Mouse (Mus musculus) embryonic facial prominence, embryonic 15.5 days (tissue): ENCODE results near the gene Myl4. TPM values are rescaled to one million over a fixed set of nuclear protein-coding genes. Genes with fewer than 3 reads are reported as not detected.

Experiments used
- ATAC-seq: fragments of 200-750 bp; cut with Nextera tagmentation; 2 replicates; pipeline ENCODE4 v1.8.0; 2017; ENCODE audit warnings: low read depth, moderate TSS enrichment; ENCODE audit not compliant: insufficient number of reproducible peaks, low FRiP score, low TSS enrichment
- H3K27ac ChIP-seq: fragments of 300-500 bp; sonication (generic); replicated peaks from 2 replicates; pipeline ENCODE4 v1.5.1; 2015; ENCODE audit warnings: mild to moderate bottlenecking, inconsistent platforms
- H3K27me3 ChIP-seq: fragments of 300-500 bp; sonication (generic); 2 replicates; pipeline ENCODE4 v1.6.1; 2015; ENCODE audit warnings: inconsistent platforms
- H3K36me3 ChIP-seq: fragments of 300-500 bp; sonication (generic); 2 replicates; pipeline ENCODE4 v1.6.1; 2015; ENCODE audit warnings: mild to moderate bottlenecking, inconsistent platforms
- H3K4me1 ChIP-seq: fragments of 300-500 bp; sonication (generic); 2 replicates; pipeline ENCODE4 v1.6.1; 2015; ENCODE audit warnings: inconsistent platforms
- H3K4me2 ChIP-seq: fragments of 300-500 bp; sonication (generic); replicated peaks from 2 replicates; pipeline ENCODE4 v1.6.1; 2015; ENCODE audit warnings: mild to moderate bottlenecking, inconsistent platforms
- H3K4me3 ChIP-seq: fragments of 300-500 bp; sonication (generic); replicated peaks from 2 replicates; pipeline ENCODE4 v1.5.1; 2015; ENCODE audit warnings: mild to moderate bottlenecking, inconsistent platforms
- H3K9ac ChIP-seq: fragments of 300-500 bp; sonication (generic); 2 replicates; pipeline ENCODE4 v1.6.1; 2015; ENCODE audit warnings: inconsistent platforms
- H3K9me3 ChIP-seq: fragments of 300-500 bp; sonication (generic); replicated peaks from 2 replicates; pipeline ENCODE4 v1.6.1; 2016; ENCODE audit warnings: inconsistent platforms
- WGBS: fragments of 180-500 bp; shearing (Covaris S2); methylation state at CpG from one replicate; pipeline ENCODE4 v1.1.7; 2015; 5-methylcytosine and 5-hydroxymethylcytosine counted together
- polyA plus RNA-seq: library from polyadenylated mRNA; unstranded; fragments of >200 nt; fragmentation: Nextera tagmentation; extraction: Ambion mirVana; gene quantifications from 2 replicates; pipeline ENCODE4 v1.2.1, GENCODE M21; 2015

Gene Myl4
- polyA plus RNA-seq, 1 experiment from 2014 or later = 261 TPM

- Histone ChIP-seq H3K4me1 (no peaks in the 10 kb centered on the region), H3K4me2 (no peak overlapping the region), H3K36me3 (no peaks in the 10 kb centered on the region), H3K9ac (no peak overlapping the region), H3K9me3 (no peaks in the 10 kb centered on the region), H3K27me3 (no peaks in the 10 kb centered on the region), H3K4me3 (no peak overlapping the region), H3K27ac (no peak overlapping the region)
- ATAC-seq = no peak
- 61% methylated on average over 2 of the region's 2 CpGs for WGBS
Measured at GRCm38 (mm10) chr11:104638906-104639305, 88.4 kb downstream of the Myl4 start.

GRCm38 (mm10) chr11:104639634-104640033 is 89.2 kb downstream of the Myl4 start:
- H3K4me3 ChIP-seq = no peak overlapping the region
- H3K9me3 ChIP-seq = no peaks in the 10 kb centered on the region
- no peak overlapping the region for H3K4me2 ChIP-seq
- no peak overlapping the region for H3K27ac ChIP-seq
- H3K27me3 ChIP-seq = no peaks in the 10 kb centered on the region
- 71% methylated on average over 9 of the region's 9 CpGs for WGBS
- ATAC-seq = no peak
- no peaks in the 10 kb centered on the region for H3K4me1 ChIP-seq
- no peaks in the 10 kb centered on the region for H3K36me3 ChIP-seq
- no peak overlapping the region for H3K9ac ChIP-seq

GRCm38 (mm10) chr11:104640894-104641293 is 90.4 kb downstream of the Myl4 start:
- Histone ChIP-seq H3K9ac (no peak overlapping the region), H3K27ac (no peak overlapping the region), H3K27me3 (no peaks in the 10 kb centered on the region), H3K36me3 (no peaks in the 10 kb centered on the region), H3K4me1 (no peaks in the 10 kb centered on the region), H3K9me3 (no peaks in the 10 kb centered on the region), H3K4me2 (no peak overlapping the region), H3K4me3 (no peak overlapping the region)
- no peak for ATAC-seq
- 81% methylated on average over 10 of the region's 10 CpGs for WGBS

GRCm38 (mm10) chr11:104643236-104643635 is 92.8 kb downstream of the Myl4 start:
- Histone ChIP-seq H3K27me3 (no peaks in the 10 kb centered on the region), H3K4me3 (no peak overlapping the region), H3K27ac (no peak overlapping the region), H3K4me1 (no peaks in the 10 kb centered on the region), H3K4me2 (no peak overlapping the region), H3K9ac (no peak overlapping the region), H3K9me3 (no peaks in the 10 kb centered on the region), H3K36me3 (no peaks in the 10 kb centered on the region)
- ATAC-seq = no peak
- WGBS = 82% methylated on average over 4 of the region's 4 CpGs

Other genes with a start within 250 kb of the Myl4 start
- 23.2 and 25.5 TPM in 2 replicates for gene Kansl1, start 81.8 kb upstream of the Myl4 start, polyA plus RNA-seq
- 37.4 and 39.6 TPM in 2 replicates for gene Cdc27, start within 50 bp of the Myl4 start, polyA plus RNA-seq
- 5.2 TPM in 2 replicates for gene Itgb3, start 57.3 kb downstream of the Myl4 start, polyA plus RNA-seq
- gene Gm11639, start 135.0 kb downstream of the Myl4 start, polyA plus RNA-seq = 0.01 TPM in 2 replicates